Mouse (Mus musculus) liver, adult 2 months (tissue): ENCODE measurements around the gene Slc34a3.
A peak's percentile ranks its signal among the peaks of the same experiment; 100 is the strongest.

ENCODE experiments used
- CTCF ChIP-seq: fragments of 200-500 bp; IDR thresholded peaks from 2 replicates; pipeline ENCODE4 v1.5.1; 2011; ENCODE audit warnings: low read depth, low read length, control low read depth
- POLR2A ChIP-seq: fragments of 200-500 bp; IDR thresholded peaks from 2 replicates; pipeline ENCODE4 v1.6.1; 2011; ENCODE audit warnings: low read length, control low read depth; ENCODE audit not compliant: insufficient read depth; ENCODE audit errors: extremely low read depth

DNA sequence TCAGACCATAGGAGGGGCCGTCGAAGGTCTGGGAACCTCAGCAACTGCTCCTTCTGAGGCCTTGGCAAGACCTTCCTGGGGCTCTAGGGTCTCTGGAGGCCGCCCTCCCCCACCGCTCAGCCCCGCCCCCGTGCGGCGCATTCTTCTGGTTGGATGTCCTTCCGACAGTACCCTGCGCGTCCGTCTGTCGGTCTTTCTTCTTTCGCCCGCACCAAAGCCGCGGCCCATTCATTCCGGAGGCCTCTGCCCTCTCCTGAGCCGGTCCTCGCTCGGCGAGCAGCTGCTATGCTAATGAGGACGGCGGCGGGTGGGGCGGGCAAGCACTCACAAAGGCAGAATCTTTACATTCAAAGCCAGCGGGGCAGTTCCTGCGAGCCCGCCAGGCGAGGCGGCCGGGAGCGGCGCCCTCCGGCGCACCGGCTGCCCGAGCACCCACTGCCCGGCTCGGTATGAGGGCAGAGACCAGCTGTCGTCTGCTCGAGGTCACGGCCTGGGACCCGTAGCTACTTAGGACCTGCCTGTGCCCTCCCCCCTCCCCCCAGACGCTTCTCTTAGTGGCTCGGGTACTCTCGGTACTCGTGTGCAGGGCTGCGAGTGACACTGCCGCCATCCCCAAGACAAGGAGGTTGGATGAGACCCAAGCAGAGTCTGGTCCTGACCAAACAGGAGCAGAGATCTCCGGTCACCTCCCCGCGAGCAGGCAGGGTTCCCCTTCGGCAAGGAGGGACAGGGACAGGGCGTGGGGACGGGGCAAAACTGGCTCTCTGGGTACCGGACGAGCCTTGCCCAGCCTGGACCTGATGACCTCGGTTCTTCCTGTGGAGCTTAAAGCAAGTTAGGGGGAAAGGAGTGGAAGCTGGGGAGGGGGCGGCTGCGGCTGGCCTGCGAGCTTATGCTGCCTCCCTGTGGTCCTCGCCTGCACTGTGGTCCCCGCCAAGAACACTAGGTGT, 48.3 kb downstream of the Slc34a3 start:
- peak; percentile 41 for TF ChIP-seq CTCF
- no peak for TF ChIP-seq POLR2A
